Mouse (Mus musculus) midbrain, embryonic 12.5 days (tissue): ENCODE results near the gene Gcn1l1. TPM values are rescaled to one million over a fixed set of nuclear protein-coding genes. Genes with fewer than 3 reads are reported as not detected.
"Not testable (repeated sequence)": the region's sequence is repeated elsewhere in the genome, so short reads cannot be mapped to it uniquely, and the experiment has no call there.

Experiments used
- ATAC-seq: fragments of 200-750 bp; cut with Nextera tagmentation; 2 replicates; pipeline ENCODE4 v1.8.0; 2017; ENCODE audit warnings: low read depth, moderate TSS enrichment, moderate library complexity; ENCODE audit not compliant: low FRiP score
- H3K27ac ChIP-seq: fragments of 300-500 bp; sonication (generic); replicated peaks from 2 replicates; pipeline ENCODE4 v1.5.1; 2016; ENCODE audit warnings: mild to moderate bottlenecking
- H3K27me3 ChIP-seq: fragments of 300-500 bp; sonication (generic); 2 replicates; pipeline ENCODE4 v1.6.1; 2016; ENCODE audit warnings: mild to moderate bottlenecking
- H3K36me3 ChIP-seq: fragments of 300-500 bp; sonication (generic); 2 replicates; pipeline ENCODE4 v1.6.1; 2016
- H3K4me1 ChIP-seq: fragments of 300-500 bp; sonication (generic); 2 replicates; pipeline ENCODE4 v1.6.1; 2016
- H3K4me2 ChIP-seq: fragments of 300-500 bp; sonication (generic); replicated peaks from 2 replicates; pipeline ENCODE4 v1.6.1; 2016; ENCODE audit warnings: mild to moderate bottlenecking, moderate library complexity
- H3K4me3 ChIP-seq: fragments of 300-500 bp; sonication (generic); 2 replicates; pipeline ENCODE4 v1.5.1; 2016; ENCODE audit warnings: mild to moderate bottlenecking
- H3K9ac ChIP-seq: fragments of 300-500 bp; sonication (generic); replicated peaks from 2 replicates; pipeline ENCODE4 v1.6.1; 2016; ENCODE audit warnings: mild to moderate bottlenecking, moderate library complexity
- H3K9me3 ChIP-seq: fragments of 300-500 bp; sonication (generic); 2 replicates; pipeline ENCODE4 v1.6.1; 2016; ENCODE audit warnings: mild to moderate bottlenecking
- WGBS: fragments of 180-500 bp; shearing (Covaris S2); methylation state at CpG from one replicate; pipeline ENCODE4 v1.1.7; 2016; 5-methylcytosine and 5-hydroxymethylcytosine counted together
- polyA plus RNA-seq: library from polyadenylated mRNA; unstranded; fragments of >200 nt; fragmentation: Nextera tagmentation; extraction: Ambion mirVana; gene quantifications from 2 replicates; pipeline ENCODE4 v1.2.1, GENCODE M21; 2016

Gcn1l1 gene
- polyA plus RNA-seq, 1 experiment from 2014 or later, result 65.3 TPM

DNA sequence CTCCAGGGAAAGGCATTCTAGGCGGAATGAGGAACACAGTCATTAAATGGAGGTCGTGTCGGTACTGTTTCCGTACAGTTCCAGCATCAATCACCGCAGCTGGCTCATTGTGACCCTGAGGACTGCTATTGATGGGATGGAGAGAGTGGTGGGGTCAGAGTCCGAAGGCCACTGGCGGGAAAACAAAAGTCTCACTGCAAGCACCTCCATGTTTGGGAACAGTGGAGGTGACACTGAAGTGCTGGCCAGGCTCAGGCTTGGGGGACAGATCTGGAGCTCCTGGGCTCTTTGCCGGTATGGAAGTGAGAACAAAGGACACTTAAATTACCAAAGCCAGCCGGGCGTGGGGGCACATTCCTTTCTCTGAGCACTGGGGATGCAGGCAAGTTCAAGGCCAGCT lies 3.6 kb downstream of the Gcn1l1 start:
- 77% methylated on average over 10 of the region's 10 CpGs for WGBS
- ATAC-seq, result no peak
- Histone ChIP-seq H3K27me3 (no peaks in the 10 kb centered on the region), H3K9ac (no peak overlapping the region), H3K4me3 (no peak overlapping the region), H3K27ac (no peak overlapping the region), H3K36me3 (peaks cover 31% of the 10 kb centered on the region), H3K9me3 (no peaks in the 10 kb centered on the region), H3K4me1 (peaks cover 24% of the 10 kb centered on the region), H3K4me2 (no peak overlapping the region)

DNA sequence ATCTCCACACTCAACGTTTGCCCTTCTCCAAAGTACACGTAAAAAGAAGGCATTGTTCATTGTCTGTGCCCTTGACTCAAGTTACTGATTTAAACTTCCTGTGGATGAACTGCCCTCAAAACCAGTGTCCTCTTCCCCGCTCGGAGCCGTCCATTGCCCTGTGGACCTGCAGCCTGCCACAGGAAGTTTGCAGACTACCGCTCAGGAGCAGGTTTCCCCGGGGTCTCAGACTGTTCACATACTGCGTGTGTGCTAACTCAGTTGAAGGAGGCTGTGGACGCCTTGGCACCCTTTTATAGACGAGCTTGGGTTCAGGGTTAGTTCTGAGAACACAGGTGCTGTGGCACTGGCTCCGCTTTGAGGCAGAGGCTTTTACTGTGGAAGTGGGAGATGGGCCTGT lies 4.3 kb downstream of the Gcn1l1 start:
- peaks cover 31% of the 10 kb centered on the region for H3K36me3 ChIP-seq
- H3K4me3 ChIP-seq, result no peak overlapping the region
- H3K27me3 ChIP-seq, result no peaks in the 10 kb centered on the region
- peaks cover 18% of the 10 kb centered on the region for H3K4me1 ChIP-seq
- H3K9ac ChIP-seq, result no peak overlapping the region
- no peak for ATAC-seq
- H3K4me2 ChIP-seq, result no peak overlapping the region
- H3K9me3 ChIP-seq, result no peaks in the 10 kb centered on the region
- 83% methylated on average over 11 of the region's 11 CpGs for WGBS
- no peak overlapping the region for H3K27ac ChIP-seq

DNA sequence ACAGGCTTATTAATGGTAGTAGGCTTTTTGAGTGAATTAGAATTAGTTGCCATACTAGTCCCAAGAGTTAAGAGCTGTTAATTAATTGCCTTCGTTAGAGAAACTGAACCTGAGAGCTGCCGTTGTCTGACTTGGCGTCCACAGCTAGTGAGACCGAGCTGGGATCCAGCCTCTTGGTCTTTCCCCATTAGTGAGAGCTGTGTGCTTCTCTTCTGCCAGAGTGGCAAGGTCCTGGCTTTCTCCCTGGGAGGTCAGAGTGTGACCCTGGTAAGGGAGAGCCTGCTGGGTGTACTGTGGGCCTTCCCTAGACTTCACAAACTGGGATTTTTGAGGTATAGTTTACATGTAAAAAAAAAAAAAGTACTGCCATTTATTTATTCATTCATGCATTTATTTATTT lies 4.7 kb downstream of the Gcn1l1 start:
- Histone ChIP-seq H3K27ac (no peak overlapping the region), H3K36me3 (peaks cover 34% of the 10 kb centered on the region), H3K9me3 (no peaks in the 10 kb centered on the region), H3K4me2 (no peak overlapping the region), H3K4me3 (no peak overlapping the region), H3K4me1 (peaks cover 13% of the 10 kb centered on the region), H3K9ac (no peak overlapping the region), H3K27me3 (no peaks in the 10 kb centered on the region)
- no peak for ATAC-seq
- WGBS, result 89% methylated on average over 4 of the region's 4 CpGs

GRCm38 (mm10) chr5:115571086-115571485 lies 6.0 kb downstream of the Gcn1l1 start:
- peaks cover 48% of the 10 kb centered on the region for H3K36me3 ChIP-seq
- no peaks in the 10 kb centered on the region for H3K9me3 ChIP-seq
- no peak overlapping the region for H3K27ac ChIP-seq
- no peaks in the 10 kb centered on the region for H3K27me3 ChIP-seq
- no peak overlapping the region for H3K4me3 ChIP-seq
- no peak overlapping the region for H3K4me2 ChIP-seq
- 97% methylated on average over 7 of the region's 7 CpGs for WGBS
- no peak overlapping the region for H3K9ac ChIP-seq
- no peak for ATAC-seq
- peaks cover 6% of the 10 kb centered on the region for H3K4me1 ChIP-seq

- no peak overlapping the region for H3K4me3 ChIP-seq
- 76% methylated on average over 17 of the region's 17 CpGs for WGBS
- no peak for ATAC-seq
- peaks cover 61% of the 10 kb centered on the region for H3K36me3 ChIP-seq
- H3K4me1 ChIP-seq, result 0 out of 2 replicates have a peak, but pooled peaks cover 4% of the 10 kb centered on the region
- H3K9me3 ChIP-seq, result no peaks in the 10 kb centered on the region
- H3K27ac ChIP-seq, result no peak overlapping the region
- no peaks in the 10 kb centered on the region for H3K27me3 ChIP-seq
- H3K9ac ChIP-seq, result no peak overlapping the region
- no peak overlapping the region for H3K4me2 ChIP-seq
Measured at GRCm38 (mm10) chr5:115572679-115573535, 7.9 kb downstream of the Gcn1l1 start.

- H3K4me2 ChIP-seq, result no peak overlapping the region
- H3K9me3 ChIP-seq, result no peaks in the 10 kb centered on the region
- no peaks in the 10 kb centered on the region for H3K27me3 ChIP-seq
- WGBS, result 94% methylated on average over 8 of the region's 8 CpGs
- H3K4me3 ChIP-seq, result no peak overlapping the region
- H3K27ac ChIP-seq, result no peak overlapping the region
- no peaks in the 10 kb centered on the region for H3K4me1 ChIP-seq
- H3K9ac ChIP-seq, result no peak overlapping the region
- H3K36me3 ChIP-seq, result peaks cover 80% of the 10 kb centered on the region
- no peak for ATAC-seq
Measured at GRCm38 (mm10) chr5:115574992-115575391, 9.9 kb downstream of the Gcn1l1 start.

DNA sequence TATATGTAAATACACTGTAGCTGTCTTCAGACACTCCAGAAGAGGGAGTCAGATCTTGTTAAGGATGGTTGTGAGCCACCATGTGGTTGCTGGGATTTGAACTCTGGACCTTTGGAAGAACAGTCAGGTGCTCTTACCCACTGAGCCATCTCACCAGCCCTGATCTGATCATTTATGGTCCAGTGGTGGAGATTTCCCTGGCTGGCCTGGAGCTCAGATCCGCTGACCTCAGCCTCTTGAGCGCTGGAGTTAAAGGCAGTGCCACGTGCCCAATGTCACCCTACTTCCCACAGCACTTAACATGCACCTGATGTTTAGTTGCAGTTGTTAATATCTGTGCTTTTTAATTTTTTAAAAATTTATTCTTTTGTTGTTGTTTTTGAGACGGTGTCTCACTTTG lies 12.6 kb downstream of the Gcn1l1 start:
- not testable (repeated sequence) for H3K9ac ChIP-seq, H3K9me3 ChIP-seq, H3K27me3 ChIP-seq, H3K27ac ChIP-seq, H3K4me3 ChIP-seq, H3K4me2 ChIP-seq, H3K4me1 ChIP-seq, ATAC-seq
- 94% methylated on average over 4 of the region's 4 CpGs for WGBS
- peaks cover 90% of the 10 kb centered on the region for H3K36me3 ChIP-seq

DNA sequence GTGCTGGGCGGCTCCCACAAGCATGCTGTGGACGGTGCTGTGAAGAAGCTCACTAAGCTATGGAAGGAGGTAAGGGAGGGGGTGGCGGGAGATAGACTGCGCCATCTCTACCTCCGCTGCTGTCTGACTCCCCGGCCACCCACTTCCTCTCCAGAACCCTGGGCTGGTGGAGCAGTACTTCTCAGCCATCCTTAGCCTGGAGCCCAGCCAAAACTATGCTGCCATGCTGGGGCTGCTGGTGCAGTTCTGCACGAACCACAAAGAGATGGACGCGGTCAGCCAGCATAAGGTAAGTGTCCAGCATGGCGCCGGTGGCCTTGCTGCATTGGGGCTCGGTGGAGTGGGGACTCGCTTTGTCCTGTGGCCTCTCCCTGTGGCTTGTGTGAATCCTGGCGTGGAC lies 13.9 kb downstream of the Gcn1l1 start:
- H3K27me3 ChIP-seq, result no peaks in the 10 kb centered on the region
- peaks cover 94% of the 10 kb centered on the region for H3K36me3 ChIP-seq
- 94% methylated on average over 14 of the region's 14 CpGs for WGBS
- H3K4me2 ChIP-seq, result no peak overlapping the region
- H3K4me1 ChIP-seq, result no peaks in the 10 kb centered on the region
- no peak overlapping the region for H3K27ac ChIP-seq
- no peak overlapping the region for H3K9ac ChIP-seq
- no peak for ATAC-seq
- H3K9me3 ChIP-seq, result peaks cover 8% of the 10 kb centered on the region; the same call in 1 of the 2 replicates
- H3K4me3 ChIP-seq, result no peak overlapping the region

DNA sequence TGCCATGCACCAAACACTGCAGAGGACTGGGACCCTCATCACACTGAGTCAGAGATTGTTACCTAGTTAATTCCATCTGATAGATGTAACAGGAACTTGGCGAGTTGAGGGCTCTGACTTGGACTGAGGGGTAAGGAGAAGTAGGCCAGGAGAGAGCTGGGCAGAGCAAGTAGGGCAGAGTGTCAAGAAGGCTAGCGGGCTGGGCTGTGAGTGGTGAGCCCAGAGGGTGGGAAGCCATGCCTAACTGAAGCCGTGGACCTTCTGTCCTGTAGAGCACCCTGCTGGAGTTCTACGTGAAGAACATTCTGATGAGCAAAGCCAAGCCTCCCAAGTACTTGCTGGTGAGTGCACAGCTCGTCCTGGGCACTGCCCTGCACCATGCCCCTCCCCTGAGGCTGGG lies 14.3 kb downstream of the Gcn1l1 start:
- no peak for ATAC-seq
- Histone ChIP-seq H3K4me3 (no peak overlapping the region), H3K9ac (no peak overlapping the region), H3K27ac (no peak overlapping the region), H3K27me3 (no peaks in the 10 kb centered on the region), H3K36me3 (peaks cover 94% of the 10 kb centered on the region), H3K4me1 (no peaks in the 10 kb centered on the region), H3K4me2 (no peak overlapping the region), H3K9me3 (peaks cover 8% of the 10 kb centered on the region; the same call in 1 of the 2 replicates)
- WGBS, result 88% methylated on average over 5 of the region's 5 CpGs

DNA sequence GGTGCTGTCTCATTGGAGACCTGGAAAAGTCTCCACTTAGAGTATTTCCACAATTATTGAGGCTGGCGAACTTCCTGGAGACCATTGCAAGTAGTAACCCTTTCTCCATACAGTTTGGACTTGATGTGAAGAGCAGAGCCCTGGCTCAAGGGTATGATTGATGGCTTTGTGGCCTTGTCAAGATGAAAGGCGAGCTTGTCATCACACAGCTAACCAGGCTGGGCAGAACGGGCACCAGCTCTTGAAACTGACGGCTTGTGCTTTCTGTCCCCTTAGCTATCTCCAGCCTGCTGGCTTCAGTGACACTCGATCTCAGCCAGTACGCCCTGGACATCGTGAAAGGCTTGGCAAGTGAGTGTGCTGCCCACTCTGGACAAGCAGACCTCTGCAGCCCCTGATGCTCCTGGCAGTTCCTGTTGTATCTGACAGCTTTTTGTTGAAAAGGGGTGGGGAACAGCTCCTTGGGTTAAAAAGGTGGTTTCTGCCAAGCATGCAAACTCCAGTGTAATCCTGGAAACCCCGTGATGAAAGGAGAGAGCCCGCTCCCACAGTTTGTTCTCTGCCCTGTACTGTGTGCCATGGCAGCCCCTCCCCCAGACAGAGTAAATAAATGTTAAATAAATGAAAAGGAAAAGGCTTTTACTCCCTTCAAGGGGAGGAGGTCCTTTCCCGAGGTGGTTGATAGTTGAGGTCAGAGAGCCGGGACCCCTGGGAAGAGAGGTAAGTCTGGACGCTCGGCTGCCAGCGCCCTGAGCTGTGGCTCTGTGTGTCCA lies 15.4 kb downstream of the Gcn1l1 start:
- Histone ChIP-seq H3K9me3 (peaks cover 8% of the 10 kb centered on the region; the same call in 1 of the 2 replicates), H3K27me3 (no peaks in the 10 kb centered on the region), H3K4me3 (no peak overlapping the region), H3K9ac (no peak overlapping the region), H3K27ac (no peak overlapping the region), H3K36me3 (peaks cover 94% of the 10 kb centered on the region), H3K4me1 (no peaks in the 10 kb centered on the region), H3K4me2 (no peak overlapping the region)
- WGBS, result 95% methylated on average over 14 of the region's 14 CpGs
- no peak for ATAC-seq

DNA sequence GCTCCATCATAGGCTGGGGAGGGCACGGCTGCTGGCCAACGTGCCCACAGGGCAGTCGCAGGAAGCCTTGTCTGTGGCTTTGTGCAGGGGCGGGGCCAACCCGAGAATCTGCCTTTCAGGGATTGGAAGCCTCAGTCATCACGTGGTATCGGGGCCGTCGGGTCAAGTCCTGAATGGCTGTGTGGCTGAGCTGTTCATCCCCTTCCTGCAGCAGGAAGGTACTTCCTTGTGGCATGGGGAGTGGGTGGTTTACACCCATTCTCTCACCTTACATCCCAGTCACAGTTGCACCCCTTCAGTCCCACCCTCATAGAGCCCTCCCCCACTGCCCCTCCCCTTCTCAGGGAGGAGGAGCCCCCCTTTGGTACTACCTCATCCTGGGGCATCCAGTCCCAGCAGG lies 16.6 kb downstream of the Gcn1l1 start:
- peaks cover 94% of the 10 kb centered on the region for H3K36me3 ChIP-seq
- no peak overlapping the region for H3K4me3 ChIP-seq
- 93% methylated on average over 9 of the region's 9 CpGs for WGBS
- ATAC-seq, result no peak
- peaks cover 8% of the 10 kb centered on the region; the same call in 1 of the 2 replicates for H3K9me3 ChIP-seq
- H3K9ac ChIP-seq, result no peak overlapping the region
- no peaks in the 10 kb centered on the region for H3K27me3 ChIP-seq
- no peak overlapping the region for H3K27ac ChIP-seq
- no peaks in the 10 kb centered on the region; the same call in 1 of the 2 replicates for H3K4me1 ChIP-seq
- no peak overlapping the region for H3K4me2 ChIP-seq

DNA sequence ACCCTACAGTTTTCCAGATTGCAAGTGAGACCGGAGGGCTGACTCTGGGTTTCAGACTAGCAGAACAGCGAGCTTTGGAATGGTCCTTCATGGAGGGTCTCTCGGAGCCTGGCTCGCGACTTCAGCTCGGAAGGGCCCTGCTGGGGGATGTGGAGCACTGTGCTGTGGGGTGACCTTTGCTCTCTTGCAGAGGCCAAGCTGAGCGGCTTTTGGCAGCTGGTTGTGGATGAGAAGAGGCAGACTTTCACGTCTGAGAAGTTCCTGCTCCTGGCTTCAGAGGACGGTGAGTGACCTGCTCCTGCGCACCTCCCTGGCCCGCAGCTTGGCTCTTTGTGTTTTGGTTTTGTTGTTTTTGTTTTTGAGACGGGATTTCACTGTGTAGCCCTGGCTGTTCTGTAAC lies 20.6 kb downstream of the Gcn1l1 start:
- H3K27ac ChIP-seq, result no peak overlapping the region
- no peak overlapping the region for H3K4me2 ChIP-seq
- no peak overlapping the region for H3K4me3 ChIP-seq
- no peaks in the 10 kb centered on the region for H3K27me3 ChIP-seq
- H3K9ac ChIP-seq, result no peak overlapping the region
- ATAC-seq, result no peak
- peaks cover 8% of the 10 kb centered on the region; the same call in 1 of the 2 replicates for H3K9me3 ChIP-seq
- no peaks in the 10 kb centered on the region; the same call in 1 of the 2 replicates for H3K4me1 ChIP-seq
- 89% methylated on average over 12 of the region's 12 CpGs for WGBS
- peaks cover 96% of the 10 kb centered on the region for H3K36me3 ChIP-seq
